Mouse (Mus musculus): ENCODE data around the gene Brinp1.

Gene Brinp1

GRCm38 (mm10) chr4:68954322-68954901 is at the start of gene Brinp1:
Brinp1 (minus strand) TSS chr4:68954397.
- no peak for DNase-seq

GRCm38 (mm10) chr4:68957265-68957664 is 3.1 kb upstream of the Brinp1 start:
- DNase-seq: no peak

- peak; percentile 25 to 73 for DNase-seq
Measured at GRCm38 (mm10) chr4:68955621-68956020, 1.4 kb upstream of the Brinp1 start.

- no peak for DNase-seq
Measured at GRCm38 (mm10) chr4:68953667-68954321, 403 bp downstream of the Brinp1 start.

- DNase-seq: no peak
Measured at GRCm38 (mm10) chr4:68953131-68953551, 1.1 kb downstream of the Brinp1 start.

- DNase-seq: no peak
Measured at GRCm38 (mm10) chr4:68950556-68950955, 3.6 kb downstream of the Brinp1 start.

GRCm38 (mm10) chr4:68942938-68943337 is 11.3 kb downstream of the Brinp1 start:
- no peak for DNase-seq

- no peak for DNase-seq
Measured at GRCm38 (mm10) chr4:68930022-68930421, 24.2 kb downstream of the Brinp1 start.

GRCm38 (mm10) chr4:68926091-68926490 is 28.1 kb downstream of the Brinp1 start:
- no peak for DNase-seq

GRCm38 (mm10) chr4:68922944-68923343 is 31.3 kb downstream of the Brinp1 start:
- DNase-seq: no peak

- DNase-seq: no peak
Measured at GRCm38 (mm10) chr4:68922504-68922903, 31.7 kb downstream of the Brinp1 start.

GRCm38 (mm10) chr4:68920127-68920526 is 34.1 kb downstream of the Brinp1 start:
- DNase-seq: no peak

GRCm38 (mm10) chr4:68910942-68911341 is 43.3 kb downstream of the Brinp1 start:
- DNase-seq: no peak

GRCm38 (mm10) chr4:68906417-68907210 is 47.6 kb downstream of the Brinp1 start:
- no peak for DNase-seq

- no peak for DNase-seq
Measured at GRCm38 (mm10) chr4:68890526-68890925, 63.7 kb downstream of the Brinp1 start.

GRCm38 (mm10) chr4:68886276-68886675 is 67.9 kb downstream of the Brinp1 start:
- no peak for DNase-seq

- no peak for DNase-seq
Measured at GRCm38 (mm10) chr4:68872028-68872427, 82.2 kb downstream of the Brinp1 start.

GRCm38 (mm10) chr4:68865135-68865767 is 88.9 kb downstream of the Brinp1 start:
- no peak for DNase-seq

- DNase-seq: no peak
Measured at GRCm38 (mm10) chr4:68864668-68865067, 89.5 kb downstream of the Brinp1 start.

- no peak for DNase-seq
Measured at GRCm38 (mm10) chr4:68856868-68857267, 97.3 kb downstream of the Brinp1 start.

- no peak for DNase-seq
Measured at GRCm38 (mm10) chr4:68849671-68850070, 104.5 kb downstream of the Brinp1 start.

- no peak for DNase-seq
Measured at GRCm38 (mm10) chr4:68846976-68847375, 107.2 kb downstream of the Brinp1 start.

GRCm38 (mm10) chr4:68845964-68846363 is 108.2 kb downstream of the Brinp1 start:
- DNase-seq: peak; percentile 21 to 69

Measured in kidney, postnatal 36 days (tissue).